Mouse (Mus musculus) hindlimb bud, embryonic 11.5 days (tissue): Measurements from ENCODE around the gene Ebpl.
"Not testable (repeated sequence)": the region's sequence is repeated elsewhere in the genome, so short reads cannot be mapped to it uniquely, and the experiment has no call there.

Experiments
- DNase-seq: peaks from one replicate; pipeline ENCODE4 v3.0.0-alpha.2; 2012; ENCODE audit warnings: low read depth, low spot score; ENCODE audit errors: extremely low spot score

Ebpl gene

DNA sequence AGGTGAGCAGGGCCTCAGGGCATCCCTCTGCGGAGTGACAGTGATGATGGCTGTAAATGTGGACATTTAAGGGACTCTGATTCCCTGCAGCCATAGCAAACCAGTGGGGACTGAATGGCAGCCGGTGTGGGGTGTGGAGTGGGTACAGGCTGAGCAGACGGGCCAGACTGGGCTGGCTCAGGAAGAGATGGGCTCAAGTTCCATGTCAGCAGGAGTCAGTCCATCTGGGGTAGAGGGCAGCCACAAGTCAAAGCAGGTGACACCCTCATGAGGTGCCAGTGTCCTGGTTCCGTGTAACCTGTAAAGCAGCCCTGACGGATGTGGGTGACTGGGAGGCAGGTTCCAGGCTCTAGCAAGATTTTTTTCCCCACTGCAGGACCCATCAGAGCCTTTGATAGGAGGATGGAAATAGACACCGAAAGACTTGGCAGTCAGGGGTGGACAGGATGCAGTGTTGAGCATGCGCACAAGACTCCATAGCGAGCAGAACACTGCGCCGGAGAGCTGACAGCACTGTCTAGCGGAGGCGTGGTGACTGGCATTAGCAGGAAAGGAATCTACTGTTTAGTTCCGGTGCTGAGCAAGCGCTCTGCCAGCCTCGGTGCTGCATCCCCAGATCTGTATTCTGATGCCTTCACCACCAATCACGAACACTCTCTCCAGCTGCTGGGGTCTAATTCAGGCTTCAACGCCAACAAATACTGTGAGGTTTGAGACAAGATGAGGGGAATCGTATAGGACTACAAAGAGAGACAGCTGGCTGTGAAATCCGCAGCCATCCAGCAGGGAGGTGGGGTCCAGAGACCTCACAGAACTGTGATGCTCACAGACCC lies 32.4 kb downstream of the Ebpl start:
- no peak for DNase-seq

DNA sequence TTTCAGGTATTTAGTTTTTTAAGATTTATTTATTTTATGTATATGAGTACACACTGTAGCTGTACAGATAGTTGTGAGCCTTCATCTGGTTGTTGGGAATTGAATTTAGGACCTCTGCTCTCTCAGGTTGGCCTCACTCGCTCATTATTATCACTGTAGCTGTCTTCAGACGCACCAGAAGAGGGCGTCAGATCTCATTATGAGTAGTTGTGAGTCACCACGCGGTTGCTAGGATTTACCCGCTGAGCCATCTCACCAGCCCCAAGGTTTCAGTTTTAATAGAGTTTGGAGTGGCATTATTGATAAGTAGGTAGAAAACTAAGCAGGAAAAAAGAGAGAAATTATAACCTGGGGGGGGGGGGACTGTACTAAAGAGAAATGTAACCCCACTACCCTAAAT lies 33.2 kb downstream of the Ebpl start:
- not testable (repeated sequence) for DNase-seq

DNA sequence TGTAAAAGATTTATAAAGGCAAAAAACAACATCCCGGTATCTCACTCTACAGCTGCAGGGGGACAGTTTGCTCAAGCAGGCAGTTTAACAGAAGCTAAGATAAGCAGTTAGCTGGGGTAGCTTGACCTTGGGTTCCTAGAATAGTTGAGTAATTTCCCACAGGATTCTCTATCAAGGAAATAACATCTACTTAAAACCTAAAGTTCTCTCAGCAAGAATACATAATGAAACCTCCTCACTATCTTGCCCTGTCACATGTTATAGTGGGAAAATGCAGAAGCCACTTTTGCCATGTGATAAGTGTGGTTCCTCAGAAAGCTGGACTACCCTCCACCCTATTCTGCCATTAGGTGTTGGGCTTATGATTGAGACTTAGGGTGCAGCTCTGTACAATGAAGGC lies 37.5 kb downstream of the Ebpl start:
- no peak for DNase-seq

DNA sequence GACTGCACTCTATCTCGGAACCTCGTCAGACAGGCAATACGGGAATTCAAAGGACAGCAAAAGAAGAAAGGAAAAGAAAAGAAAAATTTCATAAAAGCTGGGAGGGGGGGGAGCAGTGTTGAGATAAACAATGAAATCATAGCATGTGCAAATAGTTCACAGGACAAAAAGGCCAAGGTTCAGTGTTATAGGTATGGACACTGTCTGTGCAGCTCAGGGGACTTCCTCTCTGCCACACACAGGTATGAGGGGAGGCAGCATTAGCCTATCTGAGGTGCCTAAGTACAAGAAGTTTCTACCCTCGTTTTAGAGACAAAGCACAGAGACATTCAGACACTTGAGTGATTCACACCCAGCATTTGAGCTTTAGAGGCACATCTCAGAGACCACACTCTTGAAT lies 39.0 kb downstream of the Ebpl start:
- DNase-seq: no peak

DNA sequence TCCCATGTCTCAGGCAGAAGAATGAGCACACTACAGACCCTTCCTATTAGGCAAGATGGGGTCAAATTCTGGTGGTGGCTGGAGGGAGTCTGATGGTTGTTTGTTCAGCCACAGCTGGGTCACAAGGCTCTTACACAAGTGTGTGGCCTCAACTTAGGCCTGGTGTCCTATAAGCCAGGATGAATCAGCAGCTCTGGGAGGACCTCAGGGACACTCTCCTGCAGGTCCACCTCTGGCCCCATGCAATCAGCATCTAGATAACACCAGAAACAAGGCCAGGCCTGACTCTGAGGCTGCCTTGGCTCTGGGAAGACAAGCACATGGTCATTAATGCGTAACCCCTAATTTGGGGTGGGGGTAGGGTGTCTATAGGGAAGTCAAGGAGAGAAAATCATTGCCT lies 39.5 kb downstream of the Ebpl start:
- no peak for DNase-seq

DNA sequence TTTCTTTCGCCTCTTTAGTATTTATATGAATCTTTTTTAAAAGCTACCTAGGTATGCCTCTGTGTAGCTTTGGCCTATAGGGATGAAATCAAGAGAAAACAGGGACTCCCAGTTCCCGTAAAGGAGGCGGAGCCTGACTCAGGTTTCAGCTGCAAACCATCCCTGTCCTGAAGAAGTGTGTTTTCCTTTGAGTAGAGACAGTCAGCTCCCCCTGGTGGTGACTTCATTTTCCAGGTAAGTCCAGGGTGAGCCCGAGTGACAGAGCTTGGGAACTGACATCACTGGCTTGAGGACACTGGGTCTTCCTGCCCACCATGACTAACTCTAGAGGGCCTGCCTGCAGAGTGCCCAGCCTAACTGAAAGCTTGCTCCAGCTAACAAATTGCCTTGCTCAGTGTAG lies 43.4 kb downstream of the Ebpl start:
- peak; percentile 53 for DNase-seq

DNA sequence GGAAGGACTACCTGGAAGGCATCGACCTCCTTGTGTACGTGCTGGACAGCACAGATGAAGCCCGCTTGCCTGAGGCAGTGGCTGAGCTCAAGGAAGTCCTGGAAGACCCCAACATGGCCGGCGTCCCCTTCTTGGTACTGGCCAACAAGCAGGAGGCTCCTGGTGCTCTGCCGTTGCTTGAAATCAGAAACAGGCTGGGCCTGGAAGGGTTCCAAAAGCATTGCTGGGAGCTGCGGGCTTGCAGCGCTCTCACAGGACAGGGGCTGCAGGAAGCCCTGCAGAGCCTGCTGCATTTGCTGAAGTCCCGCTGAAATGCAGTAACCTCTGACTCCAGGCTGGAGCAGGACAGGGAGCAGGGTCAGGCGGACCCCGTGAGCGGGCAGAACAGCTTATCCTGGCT lies 49.3 kb downstream of the Ebpl start:
- no peak for DNase-seq

DNA sequence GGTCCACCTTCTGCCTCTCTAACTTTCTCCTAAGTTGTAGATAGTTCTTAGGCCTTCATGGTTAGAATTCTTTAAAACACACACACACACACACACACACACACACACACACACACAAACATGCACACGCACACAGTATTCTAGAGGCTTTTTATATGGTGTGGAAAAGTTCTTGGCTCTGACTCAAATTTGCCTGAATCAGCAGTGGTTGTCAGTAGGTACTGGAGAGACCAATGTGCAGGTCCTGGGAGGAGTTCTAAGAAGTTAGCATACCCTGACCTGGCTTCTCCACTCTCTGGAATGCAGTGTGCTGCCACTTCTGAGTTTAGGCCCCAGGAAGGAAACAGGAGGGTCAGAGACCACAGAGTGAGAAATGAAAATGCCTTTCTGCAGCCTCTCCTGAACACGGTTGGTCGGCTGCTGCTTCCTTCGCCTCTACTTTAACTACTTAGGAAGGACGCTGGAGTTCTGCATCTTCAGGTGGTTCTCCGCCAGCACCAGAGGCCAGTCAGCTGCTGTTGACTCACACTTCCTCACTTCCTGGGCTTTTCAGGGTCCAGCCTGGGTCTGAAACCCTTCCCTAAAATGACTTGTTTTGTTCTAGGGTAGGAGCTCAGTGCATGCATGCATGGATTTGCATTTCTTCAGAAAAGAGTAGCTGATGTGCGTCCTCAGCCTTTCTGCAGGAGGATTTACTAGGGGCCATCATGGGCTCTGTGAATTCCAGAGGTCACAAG lies 50.0 kb downstream of the Ebpl start:
- no peak for DNase-seq

DNA sequence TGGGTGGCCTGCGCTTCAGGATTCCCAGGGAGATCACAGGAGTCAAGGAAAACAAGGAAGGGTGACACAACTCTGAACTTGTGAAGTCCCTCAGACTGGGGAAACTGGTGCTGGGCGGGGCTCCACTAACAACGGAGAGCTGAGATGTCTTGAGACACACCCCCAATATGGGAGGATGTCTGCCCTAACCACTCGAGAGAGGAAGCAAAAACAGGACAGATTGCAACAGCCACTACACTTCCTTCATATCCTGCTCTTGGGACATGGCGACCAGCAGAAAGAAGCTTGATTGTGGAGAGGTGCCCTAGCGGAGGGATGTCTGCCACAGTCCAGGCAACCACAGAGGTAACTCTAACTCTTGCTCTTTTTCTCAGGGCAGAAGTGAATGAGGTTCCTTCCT lies 50.6 kb downstream of the Ebpl start, which contains the start of gene Arl11:
TSS of gene Arl11 (plus strand) at position 161 of the 400 bp plus-strand sequence.
- no peak for DNase-seq

DNA sequence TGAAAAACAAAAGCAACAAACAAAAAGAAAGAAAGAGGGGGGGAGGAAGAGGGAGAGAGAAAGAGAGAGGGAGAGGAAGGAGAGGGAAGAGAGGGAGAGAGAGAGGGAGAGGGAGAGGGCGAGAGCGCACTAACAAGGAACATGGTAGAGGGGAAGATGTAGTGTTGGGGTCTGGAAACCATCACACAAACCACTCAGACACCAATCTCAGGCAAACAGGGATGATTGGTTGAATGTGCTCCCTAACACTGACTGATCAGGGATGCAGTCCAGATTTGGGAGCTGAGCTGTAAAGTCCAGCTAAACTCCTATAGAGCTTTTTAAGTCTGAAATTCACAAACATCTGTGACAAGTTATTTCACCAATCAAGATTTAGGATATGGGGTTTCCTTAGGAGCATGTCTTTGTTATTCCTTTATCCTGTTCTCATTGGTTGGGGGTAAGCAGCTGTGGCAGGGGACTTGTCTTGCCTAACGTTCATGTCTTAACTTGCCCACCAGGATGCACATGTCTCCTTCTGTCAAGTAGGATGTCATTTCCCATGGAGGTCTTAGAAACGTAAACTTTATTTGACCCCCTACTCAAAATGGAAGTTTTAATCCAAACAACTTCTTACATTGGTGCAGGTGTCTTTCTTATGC lies 56.1 kb downstream of the Ebpl start:
- no peak for DNase-seq

DNA sequence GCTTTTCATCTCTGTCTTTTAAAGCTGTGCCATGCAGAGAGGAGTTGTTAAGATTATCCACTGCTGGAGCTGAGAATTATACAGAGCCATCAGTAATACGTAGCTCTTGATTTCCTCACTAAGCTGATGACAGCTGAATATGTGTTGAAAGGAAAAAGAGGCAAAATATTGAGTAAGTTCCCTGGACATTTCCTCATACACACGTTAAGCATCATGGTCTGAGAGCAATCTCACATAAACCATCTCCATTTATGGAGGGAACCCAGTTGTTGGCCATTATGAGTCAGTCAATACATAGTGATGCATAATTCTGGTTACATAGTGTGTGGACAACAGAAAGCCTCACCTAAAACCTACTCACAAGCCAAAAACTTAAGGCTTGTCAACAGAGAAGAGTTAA lies 57.8 kb downstream of the Ebpl start:
- no peak for DNase-seq

DNA sequence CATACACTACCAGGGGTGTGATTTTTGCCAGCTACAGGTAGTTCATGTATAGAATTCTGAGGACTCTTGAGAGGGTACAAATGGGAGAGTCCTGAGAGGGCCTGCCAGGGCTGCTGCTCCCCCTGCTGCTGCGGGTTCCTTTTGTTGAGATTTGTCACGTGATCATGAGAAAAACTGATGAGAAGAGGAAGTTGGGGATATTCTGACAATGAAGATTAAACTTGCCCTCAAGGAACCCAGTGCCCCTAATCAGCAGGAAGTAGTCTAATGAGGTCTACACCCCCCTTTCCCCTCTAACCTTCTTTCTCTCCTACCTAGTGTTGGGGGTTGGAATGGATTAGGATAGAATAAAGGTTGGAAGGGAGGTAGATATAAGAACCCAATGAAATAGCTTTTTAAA lies 58.9 kb downstream of the Ebpl start:
- DNase-seq: no peak

DNA sequence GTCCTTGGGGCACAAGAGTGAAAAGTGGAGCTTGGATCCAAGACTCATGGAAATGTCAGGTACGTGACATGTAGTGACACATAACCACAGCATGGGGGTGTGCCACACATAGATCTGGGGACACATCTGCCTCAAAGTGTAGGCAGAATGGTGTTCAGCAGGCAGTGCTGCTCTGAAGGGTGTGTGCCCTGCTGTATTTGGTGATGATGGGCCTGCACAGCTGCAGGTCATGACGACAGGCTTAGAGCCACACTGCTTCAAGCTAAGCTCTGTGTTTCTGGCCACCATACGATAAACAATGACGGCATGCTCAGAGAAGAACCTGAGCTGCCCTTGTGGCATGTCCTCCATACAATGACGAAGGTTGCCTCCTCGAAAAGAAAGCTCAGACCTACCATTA lies 60.4 kb downstream of the Ebpl start:
- DNase-seq: no peak

DNA sequence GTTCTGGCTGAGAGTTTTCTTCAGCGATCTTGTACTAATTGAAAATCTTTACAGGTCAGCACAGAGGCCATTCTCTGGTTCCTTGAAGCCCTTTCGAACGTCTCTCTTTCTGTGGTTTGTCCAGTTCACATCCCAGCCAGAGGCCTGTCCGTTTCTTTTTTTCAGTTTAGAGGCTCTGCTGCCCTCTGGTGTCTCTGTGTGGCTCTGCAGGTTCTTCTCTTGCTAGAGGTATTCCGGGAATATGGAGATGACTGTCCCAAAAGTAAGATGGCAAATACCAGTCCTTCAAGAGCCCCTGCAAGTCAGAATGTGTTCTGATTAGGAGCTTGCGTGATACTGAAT lies 65.5 kb downstream of the Ebpl start:
- peak; percentile 37 for DNase-seq

DNA sequence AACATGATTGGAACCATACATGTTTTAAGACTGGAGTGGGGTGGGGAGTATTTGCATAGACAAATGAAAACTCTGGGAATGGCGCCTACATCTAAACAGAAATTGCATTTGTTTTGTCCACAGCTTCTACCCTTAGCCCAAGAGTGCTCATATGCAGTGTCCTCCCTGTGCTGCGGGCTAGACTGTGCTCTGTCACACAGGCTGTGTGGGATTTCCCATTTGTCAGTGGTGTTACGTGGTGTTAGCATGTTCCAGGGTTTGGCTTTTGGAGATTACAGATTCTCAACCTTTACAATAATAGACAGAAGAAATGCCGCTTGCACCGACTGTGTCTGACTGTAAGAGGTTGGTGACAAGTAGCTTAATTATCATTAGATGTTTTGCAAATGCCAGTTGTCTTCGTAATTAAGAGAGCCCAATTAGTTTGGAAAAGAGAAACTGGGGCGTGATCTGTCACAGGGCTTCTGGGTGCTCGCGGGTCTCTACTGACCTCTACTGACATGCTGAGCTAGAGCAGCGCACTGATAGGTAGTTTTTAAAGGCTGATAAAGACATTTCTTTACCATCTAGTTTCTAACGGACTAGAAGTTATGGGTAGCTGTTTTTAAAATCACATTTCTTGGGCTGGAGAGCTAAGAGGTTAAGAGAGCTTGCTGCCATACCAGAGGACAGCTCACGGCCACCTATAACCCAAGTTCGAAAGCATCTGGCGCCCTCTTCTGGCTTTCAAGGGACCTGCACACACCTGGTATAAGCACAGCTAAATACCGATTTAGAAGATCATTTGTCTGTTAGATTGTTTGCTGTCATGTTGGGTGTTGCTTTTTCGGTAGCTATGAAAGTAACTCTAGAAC lies 66.1 kb downstream of the Ebpl start:
- peak; percentile 31 for DNase-seq

DNA sequence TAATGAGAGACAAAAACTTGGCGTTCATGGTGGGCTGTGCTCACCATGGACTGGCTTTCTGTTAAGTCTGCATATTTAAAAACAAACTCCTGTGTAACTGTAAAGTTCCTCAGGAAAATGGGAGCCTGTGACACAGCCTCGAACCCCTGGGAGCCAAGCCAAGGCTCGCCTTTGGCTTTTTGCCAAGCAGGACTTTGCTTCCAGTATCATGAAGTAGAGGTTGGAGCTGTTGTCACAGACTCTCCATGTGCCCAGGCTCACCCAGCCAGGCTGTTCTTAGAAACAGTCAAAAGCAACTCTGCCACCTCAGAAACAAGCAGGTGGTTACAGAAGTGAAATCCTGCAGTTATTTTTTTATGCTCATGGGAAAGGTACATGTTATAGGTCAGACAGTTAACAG lies 69.6 kb downstream of the Ebpl start:
- DNase-seq: no peak

DNA sequence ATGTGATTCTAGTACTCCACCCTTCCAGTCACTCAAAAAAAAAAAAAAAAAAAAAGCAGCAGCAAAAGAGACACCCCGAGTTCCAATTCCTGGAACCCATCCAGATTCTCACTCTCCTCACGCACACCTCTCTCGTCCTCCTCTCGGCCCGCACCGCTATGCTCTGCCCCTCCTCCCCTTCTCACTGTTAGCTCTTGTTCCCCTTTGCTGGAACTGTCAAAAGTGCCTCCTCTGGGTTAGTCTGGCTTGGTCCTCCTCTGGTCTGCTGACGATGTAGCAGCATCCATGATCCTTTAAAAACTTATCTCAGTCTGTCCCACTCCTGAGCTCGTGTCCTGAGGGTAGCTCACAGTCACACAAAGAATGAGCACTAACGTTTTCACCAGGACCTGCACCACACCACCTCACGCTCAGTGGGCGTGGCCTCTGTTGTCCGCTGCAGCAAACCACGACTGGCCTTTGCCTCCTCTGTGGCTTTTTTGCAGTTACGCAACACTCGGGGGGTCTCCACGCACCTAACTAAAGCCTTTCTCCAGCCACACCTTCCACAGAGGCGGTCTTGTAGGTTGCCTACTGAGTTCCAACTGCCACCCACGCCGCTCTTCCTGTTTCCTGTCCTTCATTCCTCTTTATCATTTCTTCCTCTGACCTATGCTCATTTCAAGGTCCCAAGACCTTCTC lies 71.5 kb downstream of the Ebpl start:
- DNase-seq: no peak
